Mouse (Mus musculus): ENCODE data around the gene Olfr691. TPM values are rescaled to one million over a fixed set of nuclear protein-coding genes. Genes with fewer than 3 reads are reported as not detected.
"Not testable (repeated sequence)": the region's sequence is repeated elsewhere in the genome, so short reads cannot be mapped to it uniquely, and the experiment has no call there.

The Olfr691 gene
- polyA plus RNA-seq, 1 experiment from 2014 or later: 0.14 TPM

DNA sequence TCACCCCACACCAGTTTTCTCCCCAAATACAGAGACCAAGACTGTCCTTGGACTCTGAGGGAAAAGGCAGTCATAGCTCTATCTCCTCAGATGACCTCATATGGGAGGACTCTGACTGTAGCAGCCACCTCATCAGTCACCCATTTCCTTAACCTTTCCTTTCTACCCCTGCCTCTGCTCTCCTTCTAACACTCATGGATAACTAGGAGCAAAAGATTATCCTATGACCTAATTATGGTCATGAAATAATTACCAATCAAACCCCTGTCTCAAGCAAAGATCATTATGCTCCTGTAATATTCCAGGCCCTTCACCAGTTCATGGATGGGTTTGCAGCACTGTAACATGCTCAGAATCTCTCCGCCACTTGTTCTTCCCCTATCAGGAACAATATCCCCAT is 25.9 kb upstream of the Olfr691 start, which contains the start of gene Olfr692:
TSS of gene Olfr692 (plus strand) at position 301 of the 400 bp plus-strand sequence.
- Histone ChIP-seq H3K9ac (ENCODE audit: low read length) (no peak within 1 kb of the TSS), H3K4me3 (ENCODE audit: low read length) (no peak within 1 kb of the TSS), H3K4me2 (ENCODE audit: low read depth, low read length) (no peak within 1 kb of the TSS), H3K4me1 (ENCODE audit: control insufficient read depth, insufficient read depth, low read length) (no peaks in the 10 kb centered on the region), H3K27ac (ENCODE audit: low read length) (no peak within 1 kb of the TSS), H3K36me3 (ENCODE audit: control insufficient read depth, insufficient read depth) (peaks cover 3% of the 10 kb centered on the region; the same call in 1 of the 2 replicates), H3K27me3 (ENCODE audit: control insufficient read depth, insufficient read depth, low read length) (no peaks in the 10 kb centered on the region), H3K9me3 (replicated peaks; ENCODE audit: control insufficient read depth, low read length) (no peaks in the 10 kb centered on the region)
- 91% methylated on average over 1 of the region's 1 CpGs for WGBS
- ATAC-seq (replicated peaks; ENCODE audit: extremely low read depth, insufficient read depth, low FRiP score): no peak

DNA sequence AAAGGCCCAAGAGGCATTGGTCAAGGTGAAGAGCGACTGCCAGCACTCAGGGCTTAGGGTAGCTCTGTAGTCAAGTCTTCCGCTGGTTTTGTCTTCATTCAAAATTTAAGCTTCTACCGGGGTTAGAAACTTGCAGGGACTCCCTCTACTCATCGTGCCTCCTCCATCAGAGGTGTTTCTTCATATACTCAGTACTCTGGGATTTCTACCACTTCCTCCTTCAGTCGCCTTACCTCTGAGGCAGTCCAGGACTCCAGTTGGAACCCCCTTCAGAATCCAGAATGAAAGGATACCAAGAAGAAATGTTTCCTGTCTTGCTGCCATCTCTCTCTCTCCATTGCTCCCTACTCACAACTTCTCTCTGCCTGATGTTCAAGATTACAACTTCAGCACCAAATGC is 25.2 kb upstream of the Olfr691 start:
- Histone ChIP-seq H3K4me2 (ENCODE audit: low read depth, low read length) (no peak overlapping the region), H3K4me3 (ENCODE audit: low read length) (no peak overlapping the region), H3K4me1 (ENCODE audit: control insufficient read depth, insufficient read depth, low read length) (no peaks in the 10 kb centered on the region), H3K27ac (ENCODE audit: low read length) (no peak overlapping the region), H3K9ac (ENCODE audit: low read length) (no peak overlapping the region), H3K9me3 (replicated peaks; ENCODE audit: control insufficient read depth, low read length) (no peaks in the 10 kb centered on the region), H3K27me3 (ENCODE audit: control insufficient read depth, insufficient read depth, low read length) (no peaks in the 10 kb centered on the region), H3K36me3 (ENCODE audit: control insufficient read depth, insufficient read depth) (peaks cover 3% of the 10 kb centered on the region; the same call in 1 of the 2 replicates)
- no peak for ATAC-seq (replicated peaks; ENCODE audit: extremely low read depth, insufficient read depth, low FRiP score)
- 76% methylated on average over 5 of the region's 5 CpGs for WGBS

DNA sequence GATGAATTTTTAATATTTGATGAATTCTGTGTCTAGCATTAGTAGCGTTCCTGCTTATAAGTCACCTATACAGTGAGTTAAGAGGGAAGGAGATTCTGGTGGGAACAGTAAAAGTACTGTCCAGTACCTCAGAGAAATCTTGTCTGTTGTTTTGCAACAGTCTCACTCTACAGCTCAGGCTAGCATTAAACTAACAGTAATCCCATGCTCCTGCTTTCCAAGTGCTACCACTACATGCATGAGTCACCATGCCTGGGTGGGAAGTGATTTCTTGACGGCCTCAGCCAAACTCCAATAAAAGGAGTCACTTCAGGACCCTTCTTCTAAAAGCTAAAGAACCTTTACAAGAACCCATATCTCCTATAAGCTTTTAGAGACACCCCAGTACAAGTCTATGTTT is 19.6 kb upstream of the Olfr691 start:
- H3K9me3 ChIP-seq (replicated peaks; ENCODE audit: control insufficient read depth, low read length): no peaks in the 10 kb centered on the region
- H3K36me3 ChIP-seq (ENCODE audit: control insufficient read depth, insufficient read depth): no peaks in the 10 kb centered on the region
- H3K4me1 ChIP-seq (ENCODE audit: control insufficient read depth, insufficient read depth, low read length): no peaks in the 10 kb centered on the region
- H3K4me3 ChIP-seq (ENCODE audit: low read length): no peak overlapping the region
- no peaks in the 10 kb centered on the region for H3K27me3 ChIP-seq (ENCODE audit: control insufficient read depth, insufficient read depth, low read length)
- WGBS: 65% methylated on average over 2 of the region's 2 CpGs
- ATAC-seq (replicated peaks; ENCODE audit: extremely low read depth, insufficient read depth, low FRiP score): no peak
- H3K9ac ChIP-seq (ENCODE audit: low read length): no peak overlapping the region
- H3K4me2 ChIP-seq (ENCODE audit: low read depth, low read length): no peak overlapping the region
- H3K27ac ChIP-seq (ENCODE audit: low read length): no peak overlapping the region

DNA sequence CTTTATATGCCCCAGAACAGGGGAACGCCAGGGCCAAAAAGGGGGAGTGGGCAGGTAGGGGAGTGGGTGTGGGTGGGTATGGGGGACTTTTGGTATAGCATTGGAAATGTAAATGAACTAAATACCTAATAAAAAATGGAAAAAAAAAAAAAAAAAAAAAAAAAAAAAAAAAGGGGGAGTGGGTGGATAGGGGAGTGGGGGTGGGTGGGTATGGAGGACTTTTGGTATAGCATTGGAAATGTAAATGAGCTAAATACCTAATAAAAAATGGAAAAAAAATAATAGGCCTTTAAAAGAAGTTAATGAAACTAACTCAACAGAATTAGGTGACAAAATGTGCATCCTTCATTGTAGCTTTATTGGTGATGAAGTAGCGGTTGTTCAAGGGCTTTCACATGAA is 14.4 kb upstream of the Olfr691 start:
- H3K9ac ChIP-seq (ENCODE audit: low read length); H3K36me3 ChIP-seq (ENCODE audit: control insufficient read depth, insufficient read depth); H3K4me3 ChIP-seq (ENCODE audit: low read length); H3K27me3 ChIP-seq (ENCODE audit: control insufficient read depth, insufficient read depth, low read length); H3K27ac ChIP-seq (ENCODE audit: low read length); H3K4me2 ChIP-seq (ENCODE audit: low read depth, low read length); H3K9me3 ChIP-seq (replicated peaks; ENCODE audit: control insufficient read depth, low read length); ATAC-seq (replicated peaks; ENCODE audit: extremely low read depth, insufficient read depth, low FRiP score); H3K4me1 ChIP-seq (ENCODE audit: control insufficient read depth, insufficient read depth, low read length): not testable (repeated sequence)
- WGBS: 86% methylated on average over 1 of the region's 2 CpGs

DNA sequence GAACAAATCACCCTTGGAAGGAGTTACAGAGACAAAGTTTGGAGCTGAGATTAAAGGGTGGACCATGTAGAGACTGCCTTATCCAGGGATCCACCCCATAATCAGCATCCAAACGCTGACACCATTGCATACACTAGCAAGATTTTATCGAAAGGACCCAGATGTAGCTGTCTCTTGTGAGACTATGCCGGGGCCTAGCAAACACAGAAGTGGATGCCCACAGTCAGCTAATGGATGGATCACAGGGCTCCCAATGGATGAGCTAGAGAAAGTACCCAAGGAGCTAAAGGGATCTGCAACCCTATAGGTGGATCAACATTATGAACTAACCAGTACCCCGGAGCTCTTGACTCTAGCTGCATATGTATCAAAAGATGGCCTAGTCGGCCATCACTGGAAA is 14.0 kb upstream of the Olfr691 start:
- H3K9me3 ChIP-seq (replicated peaks; ENCODE audit: control insufficient read depth, low read length); H3K27me3 ChIP-seq (ENCODE audit: control insufficient read depth, insufficient read depth, low read length); H3K9ac ChIP-seq (ENCODE audit: low read length); H3K27ac ChIP-seq (ENCODE audit: low read length); ATAC-seq (replicated peaks; ENCODE audit: extremely low read depth, insufficient read depth, low FRiP score); H3K36me3 ChIP-seq (ENCODE audit: control insufficient read depth, insufficient read depth); H3K4me1 ChIP-seq (ENCODE audit: control insufficient read depth, insufficient read depth, low read length); H3K4me3 ChIP-seq (ENCODE audit: low read length); H3K4me2 ChIP-seq (ENCODE audit: low read depth, low read length): not testable (repeated sequence)
- WGBS: no CpG with 5 or more reads among the region's 5 CpGs

DNA sequence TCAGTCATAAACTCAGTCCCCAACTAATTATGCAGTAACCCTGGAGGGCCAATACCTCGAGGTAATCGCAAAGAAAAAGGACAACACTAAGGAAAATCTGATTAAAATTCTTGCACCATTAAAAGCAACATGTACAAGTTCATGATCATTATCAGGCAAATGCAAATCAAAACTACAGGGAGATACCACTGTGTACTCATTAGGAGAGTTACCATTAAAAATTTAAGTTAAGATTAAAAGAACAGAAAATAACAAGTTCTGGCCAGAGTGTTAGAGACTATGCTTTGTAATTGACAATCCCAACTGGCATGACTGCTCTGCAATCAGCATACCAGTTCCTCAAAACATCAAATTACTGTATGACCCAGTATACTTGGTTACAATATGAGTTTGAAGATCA is 682 bp upstream of the Olfr691 start:
- no peaks in the 10 kb centered on the region for H3K36me3 ChIP-seq (ENCODE audit: control insufficient read depth, insufficient read depth)
- 80% methylated on average over 2 of the region's 2 CpGs for WGBS
- H3K9me3 ChIP-seq (replicated peaks; ENCODE audit: control insufficient read depth, low read length): no peaks in the 10 kb centered on the region
- no peaks in the 10 kb centered on the region for H3K4me1 ChIP-seq (ENCODE audit: control insufficient read depth, insufficient read depth, low read length)
- H3K4me3 ChIP-seq (ENCODE audit: low read length): no peak overlapping the region
- no peak overlapping the region for H3K4me2 ChIP-seq (ENCODE audit: low read depth, low read length)
- ATAC-seq (replicated peaks; ENCODE audit: extremely low read depth, insufficient read depth, low FRiP score): no peak
- no peak overlapping the region for H3K9ac ChIP-seq (ENCODE audit: low read length)
- no peaks in the 10 kb centered on the region for H3K27me3 ChIP-seq (ENCODE audit: control insufficient read depth, insufficient read depth, low read length)
- no peak overlapping the region for H3K27ac ChIP-seq (ENCODE audit: low read length)

DNA sequence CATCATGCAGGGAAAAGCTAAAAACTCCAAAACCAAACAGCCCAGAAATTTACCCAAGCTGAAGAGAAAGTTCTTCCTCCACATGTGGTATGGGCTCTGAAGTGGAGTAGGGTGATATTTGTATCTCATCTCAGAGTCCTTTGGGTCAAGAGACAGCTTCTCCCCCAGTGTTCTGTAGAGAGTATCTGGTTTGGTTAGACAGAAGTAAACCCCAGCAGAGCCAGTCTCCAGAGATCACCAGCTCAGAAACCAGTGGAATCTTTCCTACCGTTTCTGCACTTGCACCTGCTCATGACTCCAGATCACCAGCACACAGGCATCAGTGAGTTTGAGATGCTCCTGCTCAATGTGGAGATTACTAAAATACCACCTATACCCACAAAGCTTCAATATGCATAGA is 8.1 kb downstream of the Olfr691 start, which contains the start of gene Olfr690:
TSS of gene Olfr690 (minus strand) at position 101 of the 400 bp plus-strand sequence.
- H3K36me3 ChIP-seq (ENCODE audit: control insufficient read depth, insufficient read depth): no peaks in the 10 kb centered on the region
- no peaks in the 10 kb centered on the region for H3K9me3 ChIP-seq (replicated peaks; ENCODE audit: control insufficient read depth, low read length)
- no peak for ATAC-seq (replicated peaks; ENCODE audit: extremely low read depth, insufficient read depth, low FRiP score)
- H3K27ac ChIP-seq (ENCODE audit: low read length): no peak within 1 kb of the TSS
- WGBS: 69% methylated on average over 1 of the region's 1 CpGs
- no peaks in the 10 kb centered on the region for H3K27me3 ChIP-seq (ENCODE audit: control insufficient read depth, insufficient read depth, low read length)
- no peak within 1 kb of the TSS for H3K4me2 ChIP-seq (ENCODE audit: low read depth, low read length)
- no peaks in the 10 kb centered on the region for H3K4me1 ChIP-seq (ENCODE audit: control insufficient read depth, insufficient read depth, low read length)
- no peak within 1 kb of the TSS for H3K4me3 ChIP-seq (ENCODE audit: low read length)
- H3K9ac ChIP-seq (ENCODE audit: low read length): no peak within 1 kb of the TSS

DNA sequence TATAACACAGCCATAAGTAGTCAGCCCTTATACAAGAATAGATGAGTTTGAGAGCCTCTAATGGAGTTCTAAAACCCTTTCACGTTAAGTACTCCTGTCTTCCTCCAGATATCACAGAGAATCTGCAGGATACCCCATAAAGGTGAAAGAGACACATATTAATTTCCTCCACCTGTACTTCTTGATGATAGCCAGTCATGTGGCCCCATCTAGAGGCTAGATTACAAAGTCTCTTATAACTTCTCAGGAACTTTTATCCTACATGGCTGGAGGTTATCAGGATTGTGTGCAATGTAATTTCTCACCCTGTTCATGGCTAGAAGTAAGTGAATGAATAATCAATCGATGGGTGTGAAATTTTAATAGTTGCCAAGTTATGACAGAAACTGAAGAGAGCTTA is 16.8 kb downstream of the Olfr691 start:
- Histone ChIP-seq H3K4me1 (ENCODE audit: control insufficient read depth, insufficient read depth, low read length) (no peaks in the 10 kb centered on the region), H3K4me2 (ENCODE audit: low read depth, low read length) (no peak overlapping the region), H3K27ac (ENCODE audit: low read length) (no peak overlapping the region), H3K9me3 (replicated peaks; ENCODE audit: control insufficient read depth, low read length) (no peaks in the 10 kb centered on the region), H3K4me3 (ENCODE audit: low read length) (no peak overlapping the region), H3K27me3 (ENCODE audit: control insufficient read depth, insufficient read depth, low read length) (no peaks in the 10 kb centered on the region), H3K36me3 (ENCODE audit: control insufficient read depth, insufficient read depth) (no peaks in the 10 kb centered on the region), H3K9ac (ENCODE audit: low read length) (no peak overlapping the region)
- WGBS: 56% methylated on average over 2 of the region's 2 CpGs
- ATAC-seq (replicated peaks; ENCODE audit: extremely low read depth, insufficient read depth, low FRiP score): no peak

DNA sequence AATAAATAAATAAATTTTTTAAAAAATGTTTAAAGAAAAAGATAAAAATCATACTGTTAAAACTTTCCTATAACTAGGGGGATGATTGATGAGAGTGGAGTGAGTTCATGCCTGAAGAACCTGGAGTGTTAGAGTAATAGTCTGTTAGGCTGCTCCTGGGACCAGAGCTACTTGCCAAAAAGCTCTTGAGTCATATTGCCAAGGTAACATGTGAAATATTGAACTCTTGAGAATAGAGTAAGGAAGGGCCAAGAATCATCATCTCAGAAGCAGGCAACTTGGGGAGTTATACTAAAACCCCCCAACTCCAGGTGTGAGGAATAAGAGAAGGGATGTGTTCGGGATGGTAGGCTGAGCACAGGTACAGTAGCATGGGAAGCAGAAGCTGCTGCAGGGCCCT is 31.2 kb downstream of the Olfr691 start, which contains the start of gene Olfr689:
TSS of gene Olfr689 (plus strand) at position 301 of the 400 bp plus-strand sequence.
- 68% methylated on average over 1 of the region's 1 CpGs for WGBS
- H3K4me3 ChIP-seq (ENCODE audit: low read length): no peak within 1 kb of the TSS
- H3K4me1 ChIP-seq (ENCODE audit: control insufficient read depth, insufficient read depth, low read length): no peaks in the 10 kb centered on the region
- H3K27me3 ChIP-seq (ENCODE audit: control insufficient read depth, insufficient read depth, low read length): no peaks in the 10 kb centered on the region
- H3K9ac ChIP-seq (ENCODE audit: low read length): no peak within 1 kb of the TSS
- no peaks in the 10 kb centered on the region for H3K36me3 ChIP-seq (ENCODE audit: control insufficient read depth, insufficient read depth)
- no peak for ATAC-seq (replicated peaks; ENCODE audit: extremely low read depth, insufficient read depth, low FRiP score)
- no peak within 1 kb of the TSS for H3K27ac ChIP-seq (ENCODE audit: low read length)
- H3K9me3 ChIP-seq (replicated peaks; ENCODE audit: control insufficient read depth, low read length): no peaks in the 10 kb centered on the region
- no peak within 1 kb of the TSS for H3K4me2 ChIP-seq (ENCODE audit: low read depth, low read length)

DNA sequence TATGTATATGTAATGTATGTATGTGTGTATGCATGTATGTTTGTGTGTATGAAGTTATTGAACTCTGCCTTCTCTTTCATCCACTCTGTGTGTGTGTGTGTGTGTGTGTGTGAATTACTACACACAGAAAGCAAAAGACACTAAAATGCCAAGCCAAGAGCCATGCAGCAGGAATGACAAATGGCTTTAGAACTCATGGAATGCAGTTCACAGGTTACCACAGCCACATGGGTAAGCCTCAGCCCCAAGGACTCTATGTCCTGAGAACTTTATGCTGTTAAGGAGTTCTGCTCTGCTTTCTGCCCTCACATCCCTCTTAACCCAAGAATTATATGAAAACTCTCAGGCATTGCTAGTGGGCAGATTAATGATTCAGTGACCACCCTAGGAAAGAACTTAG is 52.0 kb downstream of the Olfr691 start:
- ATAC-seq (replicated peaks; ENCODE audit: extremely low read depth, insufficient read depth, low FRiP score): no peak
- no peak overlapping the region for H3K9ac ChIP-seq (ENCODE audit: low read length)

More for the DNA sequence above, 52.0 kb downstream of the Olfr691 start:
- Histone ChIP-seq H3K4me1 (ENCODE audit: control insufficient read depth, insufficient read depth, low read length) (no peaks in the 10 kb centered on the region), H3K27ac (ENCODE audit: low read length) (no peak overlapping the region), H3K4me2 (ENCODE audit: low read depth, low read length) (no peak overlapping the region), H3K27me3 (ENCODE audit: control insufficient read depth, insufficient read depth, low read length) (no peaks in the 10 kb centered on the region), H3K36me3 (ENCODE audit: control insufficient read depth, insufficient read depth) (no peaks in the 10 kb centered on the region), H3K4me3 (ENCODE audit: low read length) (no peak overlapping the region), H3K9me3 (replicated peaks; ENCODE audit: control insufficient read depth, low read length) (no peaks in the 10 kb centered on the region)
